Mouse (Mus musculus): Measurements from ENCODE around the gene Mmrn2. TPM values are rescaled to one million over a fixed set of nuclear protein-coding genes. Genes with fewer than 3 reads are reported as not detected.

Gene Mmrn2
- 28.2 and 28.7 TPM in 2 replicates for polyA plus RNA-seq (2015; fragmentation: Nextera tagmentation; extraction: Ambion mirVana)

DNA sequence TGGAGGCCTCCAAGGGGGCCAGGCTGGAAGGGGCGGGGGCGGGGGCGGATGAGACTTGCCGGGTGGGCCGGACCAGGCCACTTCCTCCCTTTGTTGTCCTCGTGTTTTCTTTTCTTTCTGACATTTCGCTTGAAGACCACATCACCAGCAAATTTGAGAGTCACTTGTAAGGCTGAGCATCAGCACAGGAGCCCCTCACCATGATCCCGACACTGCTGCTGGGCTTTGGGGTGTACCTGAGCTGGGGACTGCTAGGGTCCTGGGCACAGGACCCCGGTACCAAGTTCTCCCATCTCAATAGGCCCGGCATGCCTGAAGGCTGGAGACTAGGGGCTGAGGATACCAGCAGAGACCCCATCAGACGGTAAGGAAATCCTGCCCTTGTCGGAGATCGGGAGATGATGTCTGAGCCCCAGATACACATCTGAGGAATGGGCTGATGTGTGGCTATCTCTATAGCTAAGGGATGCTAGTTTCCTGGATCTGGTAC, at the start of gene Mmrn2:
TSS of gene Mmrn2 (plus strand) at position 51 of the 490 bp plus-strand sequence.
- no peak for ATAC-seq (replicated peaks; ENCODE audit: extremely low read depth, insufficient read depth, low FRiP score)
- H3K4me2 ChIP-seq (ENCODE audit: low read depth, low read length): peak within 1 kb of the TSS; percentile 43
- peak within 1 kb of the TSS; percentile 46 for H3K4me3 ChIP-seq (ENCODE audit: low read length)
- no peaks in the 10 kb centered on the region for H3K36me3 ChIP-seq (ENCODE audit: control insufficient read depth, insufficient read depth)
- 66% methylated on average over 13 of the region's 13 CpGs for WGBS
- no peaks in the 10 kb centered on the region for H3K27me3 ChIP-seq (ENCODE audit: control insufficient read depth, insufficient read depth, low read length)
- peak within 1 kb of the TSS; percentile 43 for H3K27ac ChIP-seq (ENCODE audit: low read length)
- peak within 1 kb of the TSS; percentile 44; the same call in 1 of the 2 replicates for H3K9ac ChIP-seq (ENCODE audit: low read length)
- H3K4me1 ChIP-seq (ENCODE audit: control insufficient read depth, insufficient read depth, low read length): peaks cover 11% of the 10 kb centered on the region
- no peaks in the 10 kb centered on the region for H3K9me3 ChIP-seq (replicated peaks; ENCODE audit: control insufficient read depth, low read length)

DNA sequence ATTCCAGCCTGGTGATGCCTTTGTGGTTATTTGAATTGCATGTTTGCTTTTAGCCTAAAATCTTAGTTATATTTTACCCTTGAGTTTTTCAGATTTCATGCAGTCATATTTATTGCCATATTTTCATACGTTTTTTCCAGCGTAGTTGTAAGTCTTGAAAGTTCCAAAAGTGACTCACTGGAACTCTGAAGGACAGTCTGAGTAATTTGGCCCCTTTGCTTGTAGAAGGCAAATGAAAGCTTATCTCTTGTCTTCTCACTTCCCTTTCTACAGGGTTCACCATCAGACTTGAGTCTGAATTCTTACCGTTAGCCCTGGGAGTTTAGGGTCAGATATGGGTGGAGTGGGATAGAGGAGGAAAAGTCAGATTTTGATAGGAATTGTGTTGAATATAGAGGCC, 48.7 kb upstream of the Mmrn2 start:
- H3K9me3 ChIP-seq (replicated peaks; ENCODE audit: control insufficient read depth, low read length): no peaks in the 10 kb centered on the region
- no peak overlapping the region for H3K4me3 ChIP-seq (ENCODE audit: low read length)
- no peak overlapping the region for H3K9ac ChIP-seq (ENCODE audit: low read length)
- no peaks in the 10 kb centered on the region for H3K4me1 ChIP-seq (ENCODE audit: control insufficient read depth, insufficient read depth, low read length)
- WGBS: 83% methylated on average over 3 of the region's 3 CpGs
- peaks cover 42% of the 10 kb centered on the region for H3K36me3 ChIP-seq (ENCODE audit: control insufficient read depth, insufficient read depth)
- no peak overlapping the region for H3K4me2 ChIP-seq (ENCODE audit: low read depth, low read length)
- ATAC-seq (replicated peaks; ENCODE audit: extremely low read depth, insufficient read depth, low FRiP score): no peak
- H3K27ac ChIP-seq (ENCODE audit: low read length): no peak overlapping the region
- H3K27me3 ChIP-seq (ENCODE audit: control insufficient read depth, insufficient read depth, low read length): no peaks in the 10 kb centered on the region

DNA sequence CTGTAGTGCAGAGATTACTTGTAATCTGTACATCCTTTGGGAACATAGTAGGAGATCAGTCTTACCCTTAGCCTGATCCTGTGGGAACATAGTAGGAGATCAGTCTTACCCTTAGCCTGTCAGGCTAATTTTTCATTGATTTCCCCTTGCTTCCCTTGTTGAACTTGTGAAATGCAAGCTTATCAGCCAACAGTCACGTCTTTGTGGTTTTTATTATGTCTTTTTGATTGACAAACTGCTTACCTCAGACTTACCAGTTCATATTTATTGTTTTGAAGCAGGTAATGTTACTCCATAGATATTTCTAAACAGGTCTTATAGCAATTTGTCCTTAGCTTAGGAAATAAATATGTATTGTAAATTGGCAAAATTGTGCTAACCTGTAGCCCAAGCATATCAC, 47.6 kb upstream of the Mmrn2 start:
- 77% methylated on average over 1 of the region's 1 CpGs for WGBS
- no peaks in the 10 kb centered on the region for H3K4me1 ChIP-seq (ENCODE audit: control insufficient read depth, insufficient read depth, low read length)

DNA sequence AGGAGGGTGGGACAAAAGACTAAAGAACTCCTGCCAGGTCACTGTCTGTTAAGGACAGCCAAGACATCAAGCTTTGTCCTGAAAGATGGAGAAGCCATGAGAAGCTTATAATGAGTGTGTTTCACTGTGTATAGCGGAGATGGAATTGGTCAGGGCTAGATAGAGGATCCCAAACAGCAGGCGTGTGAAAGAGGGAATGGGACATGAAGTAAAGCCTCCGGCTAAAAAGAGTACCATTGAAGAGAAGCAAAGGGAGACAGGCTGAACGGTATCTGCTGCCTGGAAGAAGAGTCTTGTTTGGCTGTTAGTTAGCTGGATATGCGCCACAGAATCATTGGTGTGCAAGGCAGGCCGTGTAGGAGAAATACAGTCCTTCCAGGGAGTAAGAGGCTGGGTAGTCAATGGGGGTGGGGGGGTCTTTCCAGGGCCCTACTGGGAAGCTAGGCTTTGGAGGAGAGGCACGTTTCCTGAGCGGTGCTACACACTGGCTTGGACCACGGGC, 44.6 kb upstream of the Mmrn2 start:
- no peak for ATAC-seq (replicated peaks; ENCODE audit: extremely low read depth, insufficient read depth, low FRiP score)
- H3K9me3 ChIP-seq (replicated peaks; ENCODE audit: control insufficient read depth, low read length): no peaks in the 10 kb centered on the region
- peaks cover 45% of the 10 kb centered on the region for H3K36me3 ChIP-seq (ENCODE audit: control insufficient read depth, insufficient read depth)
- H3K4me1 ChIP-seq (ENCODE audit: control insufficient read depth, insufficient read depth, low read length): no peaks in the 10 kb centered on the region
- H3K4me2 ChIP-seq (ENCODE audit: low read depth, low read length): no peak overlapping the region
- WGBS: 91% methylated on average over 9 of the region's 9 CpGs
- no peak overlapping the region for H3K9ac ChIP-seq (ENCODE audit: low read length)
- H3K27ac ChIP-seq (ENCODE audit: low read length): no peak overlapping the region
- H3K4me3 ChIP-seq (ENCODE audit: low read length): no peak overlapping the region
- H3K27me3 ChIP-seq (ENCODE audit: control insufficient read depth, insufficient read depth, low read length): no peaks in the 10 kb centered on the region

More for the DNA sequence above, 47.6 kb upstream of the Mmrn2 start:
- no peak overlapping the region for H3K4me2 ChIP-seq (ENCODE audit: low read depth, low read length)
- H3K4me3 ChIP-seq (ENCODE audit: low read length): no peak overlapping the region
- no peaks in the 10 kb centered on the region for H3K9me3 ChIP-seq (replicated peaks; ENCODE audit: control insufficient read depth, low read length)
- no peak overlapping the region for H3K9ac ChIP-seq (ENCODE audit: low read length)
- H3K27me3 ChIP-seq (ENCODE audit: control insufficient read depth, insufficient read depth, low read length): no peaks in the 10 kb centered on the region
- peaks cover 47% of the 10 kb centered on the region for H3K36me3 ChIP-seq (ENCODE audit: control insufficient read depth, insufficient read depth)
- H3K27ac ChIP-seq (ENCODE audit: low read length): no peak overlapping the region
- no peak for ATAC-seq (replicated peaks; ENCODE audit: extremely low read depth, insufficient read depth, low FRiP score)

DNA sequence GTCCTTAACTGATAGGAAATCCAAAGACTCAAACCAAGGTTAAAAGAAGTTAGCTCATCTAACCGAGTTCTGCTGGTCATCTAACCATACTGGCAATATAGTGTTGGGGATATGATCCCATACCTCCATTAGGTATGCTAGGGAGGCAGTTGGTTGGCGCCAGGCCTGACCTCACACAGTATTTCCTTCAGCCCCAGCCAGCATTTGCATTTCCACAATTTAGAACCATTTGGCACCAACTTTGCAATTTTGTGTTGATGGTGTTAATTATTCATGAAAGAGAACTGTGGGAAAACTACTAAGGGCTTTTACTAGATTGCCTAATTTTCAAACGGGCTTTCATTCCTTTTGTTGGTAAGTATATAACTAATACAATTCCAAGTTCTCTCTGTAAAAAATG, 43.4 kb upstream of the Mmrn2 start:
- no peak overlapping the region for H3K4me3 ChIP-seq (ENCODE audit: low read length)
- no peaks in the 10 kb centered on the region for H3K9me3 ChIP-seq (replicated peaks; ENCODE audit: control insufficient read depth, low read length)
- H3K4me1 ChIP-seq (ENCODE audit: control insufficient read depth, insufficient read depth, low read length): no peaks in the 10 kb centered on the region
- no peak for ATAC-seq (replicated peaks; ENCODE audit: extremely low read depth, insufficient read depth, low FRiP score)
- H3K27me3 ChIP-seq (ENCODE audit: control insufficient read depth, insufficient read depth, low read length): no peaks in the 10 kb centered on the region
- H3K27ac ChIP-seq (ENCODE audit: low read length): no peak overlapping the region
- 86% methylated on average over 3 of the region's 3 CpGs for WGBS
- H3K4me2 ChIP-seq (ENCODE audit: low read depth, low read length): no peak overlapping the region
- H3K36me3 ChIP-seq (ENCODE audit: control insufficient read depth, insufficient read depth): peaks cover 54% of the 10 kb centered on the region
- H3K9ac ChIP-seq (ENCODE audit: low read length): no peak overlapping the region

DNA sequence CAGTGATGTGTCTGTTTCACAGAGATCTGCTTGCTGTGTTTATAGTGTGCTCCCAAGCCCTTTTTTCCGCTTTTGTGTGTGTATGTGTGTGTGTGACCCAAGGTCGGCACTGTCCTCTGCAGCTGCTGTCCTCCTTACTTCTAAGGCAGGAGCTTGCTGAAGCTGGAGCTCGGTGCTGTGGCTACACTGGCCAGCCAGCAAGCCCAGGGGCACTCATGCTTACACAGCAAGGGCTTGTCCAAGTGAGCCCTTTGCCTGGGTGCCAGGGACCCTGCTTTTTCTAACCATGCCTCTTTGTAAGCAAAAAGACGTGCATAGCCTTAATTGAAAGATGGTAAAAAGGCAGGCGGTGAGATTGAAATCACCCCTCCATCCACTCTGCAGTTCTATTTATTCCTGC, 42.8 kb upstream of the Mmrn2 start:
- Histone ChIP-seq H3K4me1 (ENCODE audit: control insufficient read depth, insufficient read depth, low read length) (no peaks in the 10 kb centered on the region), H3K36me3 (ENCODE audit: control insufficient read depth, insufficient read depth) (peaks cover 55% of the 10 kb centered on the region), H3K27ac (ENCODE audit: low read length) (no peak overlapping the region), H3K4me3 (ENCODE audit: low read length) (no peak overlapping the region), H3K9ac (ENCODE audit: low read length) (no peak overlapping the region), H3K9me3 (replicated peaks; ENCODE audit: control insufficient read depth, low read length) (no peaks in the 10 kb centered on the region), H3K4me2 (ENCODE audit: low read depth, low read length) (no peak overlapping the region), H3K27me3 (ENCODE audit: control insufficient read depth, insufficient read depth, low read length) (no peaks in the 10 kb centered on the region)
- WGBS: 89% methylated on average over 5 of the region's 5 CpGs
- no peak for ATAC-seq (replicated peaks; ENCODE audit: extremely low read depth, insufficient read depth, low FRiP score)

DNA sequence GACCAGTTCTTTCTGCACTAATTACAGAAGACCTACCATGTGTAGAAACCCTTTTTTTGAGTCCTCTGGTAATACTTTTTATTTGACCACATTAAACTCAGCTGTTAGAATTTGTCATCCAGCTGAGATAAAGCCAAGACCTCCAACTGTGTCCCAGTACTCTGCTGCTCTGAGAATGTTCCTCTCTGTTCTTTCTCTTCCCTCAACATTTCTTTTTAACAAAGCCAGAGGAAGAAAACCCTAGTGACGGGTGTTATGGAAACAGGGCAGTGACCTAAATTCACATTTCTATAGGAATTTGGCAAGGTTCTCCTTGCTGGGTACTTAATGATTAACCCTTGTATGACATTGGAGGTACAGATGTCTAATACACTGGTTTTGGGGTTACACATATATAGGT, 35.8 kb upstream of the Mmrn2 start:
- Histone ChIP-seq H3K9me3 (replicated peaks; ENCODE audit: control insufficient read depth, low read length) (no peaks in the 10 kb centered on the region), H3K4me3 (ENCODE audit: low read length) (no peak overlapping the region), H3K4me1 (ENCODE audit: control insufficient read depth, insufficient read depth, low read length) (no peaks in the 10 kb centered on the region), H3K27ac (ENCODE audit: low read length) (no peak overlapping the region), H3K27me3 (ENCODE audit: control insufficient read depth, insufficient read depth, low read length) (no peaks in the 10 kb centered on the region), H3K4me2 (ENCODE audit: low read depth, low read length) (no peak overlapping the region), H3K9ac (ENCODE audit: low read length) (no peak overlapping the region), H3K36me3 (ENCODE audit: control insufficient read depth, insufficient read depth) (peaks cover 50% of the 10 kb centered on the region)
- no peak for ATAC-seq (replicated peaks; ENCODE audit: extremely low read depth, insufficient read depth, low FRiP score)
- 74% methylated on average over 1 of the region's 1 CpGs for WGBS

DNA sequence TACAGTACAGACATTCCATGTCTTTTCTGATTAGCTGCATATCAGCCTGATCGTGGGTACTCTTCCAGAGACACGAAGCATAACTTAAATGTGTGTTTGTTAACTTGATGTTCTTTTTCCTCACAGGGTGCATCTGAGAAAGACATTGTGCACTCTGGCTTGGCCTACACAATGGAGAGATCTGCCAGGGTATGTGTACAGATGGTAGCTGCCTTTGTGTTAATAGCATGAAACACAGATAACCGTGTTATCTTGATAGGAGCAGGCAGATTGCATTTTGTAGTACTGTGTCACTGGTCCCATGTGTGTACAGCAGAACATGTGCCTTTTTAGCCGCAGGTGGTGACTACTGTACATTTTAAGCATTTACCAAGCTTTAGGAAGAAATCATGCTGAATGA, 33.3 kb upstream of the Mmrn2 start:
- no peak overlapping the region for H3K4me3 ChIP-seq (ENCODE audit: low read length)
- 85% methylated on average over 4 of the region's 4 CpGs for WGBS
- ATAC-seq (replicated peaks; ENCODE audit: extremely low read depth, insufficient read depth, low FRiP score): no peak
- no peaks in the 10 kb centered on the region for H3K4me1 ChIP-seq (ENCODE audit: control insufficient read depth, insufficient read depth, low read length)
- no peak overlapping the region for H3K4me2 ChIP-seq (ENCODE audit: low read depth, low read length)
- no peak overlapping the region for H3K27ac ChIP-seq (ENCODE audit: low read length)
- no peaks in the 10 kb centered on the region for H3K27me3 ChIP-seq (ENCODE audit: control insufficient read depth, insufficient read depth, low read length)
- H3K9me3 ChIP-seq (replicated peaks; ENCODE audit: control insufficient read depth, low read length): no peaks in the 10 kb centered on the region
- H3K36me3 ChIP-seq (ENCODE audit: control insufficient read depth, insufficient read depth): peaks cover 30% of the 10 kb centered on the region
- H3K9ac ChIP-seq (ENCODE audit: low read length): no peak overlapping the region

DNA sequence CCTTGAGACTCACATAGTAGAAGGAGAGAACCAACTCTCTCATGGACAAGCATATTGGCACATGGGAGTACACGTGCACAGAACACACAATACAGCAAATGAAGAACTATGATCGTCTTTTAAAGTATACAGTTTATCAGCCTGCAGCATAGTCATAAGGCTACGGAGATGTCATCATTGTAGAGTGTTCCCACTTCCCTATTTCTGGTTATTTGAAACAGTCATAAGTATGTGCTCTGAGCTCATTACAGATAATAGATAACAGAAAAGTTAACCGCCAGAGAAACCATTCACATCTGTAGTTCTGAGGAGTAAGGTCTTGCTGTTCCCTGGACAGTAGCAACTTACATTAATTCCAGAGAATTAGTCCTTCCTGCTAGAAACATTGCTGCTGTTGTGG, 32.2 kb upstream of the Mmrn2 start:
- Histone ChIP-seq H3K36me3 (ENCODE audit: control insufficient read depth, insufficient read depth) (peaks cover 22% of the 10 kb centered on the region), H3K4me1 (ENCODE audit: control insufficient read depth, insufficient read depth, low read length) (no peaks in the 10 kb centered on the region), H3K9ac (ENCODE audit: low read length) (no peak overlapping the region), H3K4me2 (ENCODE audit: low read depth, low read length) (no peak overlapping the region), H3K27ac (ENCODE audit: low read length) (no peak overlapping the region), H3K27me3 (ENCODE audit: control insufficient read depth, insufficient read depth, low read length) (no peaks in the 10 kb centered on the region), H3K9me3 (replicated peaks; ENCODE audit: control insufficient read depth, low read length) (no peaks in the 10 kb centered on the region), H3K4me3 (ENCODE audit: low read length) (no peak overlapping the region)
- ATAC-seq (replicated peaks; ENCODE audit: extremely low read depth, insufficient read depth, low FRiP score): no peak
- WGBS: 80% methylated on average over 4 of the region's 4 CpGs
